Mouse (Mus musculus) monocyte, adult 59 days (primary cell): ENCODE data around the gene Gpr153. TPM values are rescaled to one million over a fixed set of nuclear protein-coding genes. Genes with fewer than 3 reads are reported as not detected.

Source experiments
- total RNA-seq, 2 experiments: library from RNA; stranded (reverse); gene quantifications; one replicate each; pipeline ENCODE4 v1.2.4; 2023

Gpr153 gene
- under 1 TPM; 0.24 to 0.73 TPM for total RNA-seq

GRCm38 (mm10) chr4:152273621-152274236 is at the start of gene Gpr153:
TSS of gene Gpr153 (plus strand) at chr4:152274232.

GRCm38 (mm10) chr4:152291562-152291961 is 17.5 kb downstream of the Gpr153 start, which contains the start of gene Hes3:
TSS of gene Hes3 (minus strand) at chr4:152291662.

GRCm38 (mm10) chr4:152296874-152297861 is 23.1 kb downstream of the Gpr153 start, which contains the start of gene Icmt:
TSS of gene Icmt (plus strand) at chr4:152297227.

DNA sequence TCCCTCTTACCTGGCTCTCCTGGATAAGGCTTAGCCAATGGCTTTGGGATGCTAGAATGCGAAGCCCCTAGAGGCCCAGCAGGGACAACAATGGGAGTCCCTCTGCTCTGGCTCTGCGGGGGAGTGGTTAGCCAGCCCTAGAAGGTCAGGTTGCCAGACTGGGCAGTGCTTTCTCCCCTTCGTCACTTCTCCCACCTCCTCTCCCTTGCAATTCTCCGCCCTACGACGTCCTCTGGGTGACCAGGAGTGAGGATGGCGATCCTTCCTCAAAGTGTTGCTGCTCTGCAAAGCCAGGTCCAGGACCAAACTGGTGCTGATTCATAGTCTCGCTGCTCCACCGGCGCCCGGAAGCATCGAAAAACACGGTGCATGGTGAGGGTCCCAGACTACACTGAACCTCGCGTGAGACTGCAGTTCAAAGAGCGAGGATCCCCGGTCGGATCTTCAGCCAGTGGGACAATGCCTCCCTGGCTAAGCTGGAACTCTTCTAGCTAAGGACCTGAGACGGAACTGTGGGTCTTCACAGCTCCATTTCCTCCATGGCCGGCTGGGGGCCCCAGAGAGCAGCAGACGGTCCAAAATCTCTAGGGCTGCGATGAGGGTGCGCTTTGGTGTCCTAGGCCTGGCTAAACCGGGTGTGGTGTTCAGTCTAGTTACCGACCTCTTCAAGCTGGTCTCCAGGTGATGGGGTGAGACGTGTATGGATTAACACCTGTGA is 44.6 kb downstream of the Gpr153 start, which contains the start of gene Rnf207:
Gene Rnf207, minus strand, starts transcription at position 477 of the 718 bp plus-strand sequence.

GRCm38 (mm10) chr4:152325574-152326411 is 51.8 kb downstream of the Gpr153 start, which contains the start of gene Rpl22:
TSS of gene Rpl22 (plus strand) at chr4:152325742.

Other genes with a start within 250 kb of the Gpr153 start
- gene Zbtb48, start 246.6 kb upstream of the Gpr153 start, total RNA-seq = 10 to 100 TPM; 10.6 to 11.2 TPM
- gene Tas1r1, start 235.7 kb upstream of the Gpr153 start, total RNA-seq = not detected
- gene Nol9, start 234.9 kb upstream of the Gpr153 start, total RNA-seq = 10 to 100 TPM; 21.2 to 23.1 TPM
- gene Plekhg5, start 201.7 kb upstream of the Gpr153 start, total RNA-seq = 1 to 10 TPM; 2.8 to 3.0 TPM
- gene Tnfrsf25, start 158.3 kb upstream of the Gpr153 start, total RNA-seq = under 1 TPM; 0.49 to 0.58 TPM
- 1 to 10 TPM; 2.3 to 4.6 TPM for gene Espn, start 121.9 kb upstream of the Gpr153 start, total RNA-seq
- gene Hes2, start 115.4 kb upstream of the Gpr153 start, total RNA-seq = not detected
- 10 to 100 TPM; 15.6 to 19.8 TPM for gene Acot7, start 96.1 kb upstream of the Gpr153 start, total RNA-seq
- not detected for gene Hes3, start 17.4 kb downstream of the Gpr153 start, total RNA-seq
- 10 to 100 TPM; 16.3 to 18.7 TPM for gene Icmt, start 23.0 kb downstream of the Gpr153 start, total RNA-seq
- gene Rnf207, start 44.8 kb downstream of the Gpr153 start, total RNA-seq = not detected
- 100 to 1,000 TPM; 515 to 640 TPM for gene Rpl22, start 51.5 kb downstream of the Gpr153 start, total RNA-seq
- under 1 TPM; 0.50 to 0.61 TPM for gene Chd5, start 64.4 kb downstream of the Gpr153 start, total RNA-seq
- gene Nphp4, start 202.5 kb downstream of the Gpr153 start, total RNA-seq = 1 to 10 TPM; 1.0 to 2.4 TPM
- 100 to 1,000 TPM in 1 of 2 experiments, 10 to 100 TPM in 1; 96.6 to 107 TPM for gene Kcnab2, start 203.6 kb downstream of the Gpr153 start, total RNA-seq